Mouse (Mus musculus) adrenal gland, postnatal 25 days (tissue): ENCODE measurements around the gene Cdk14. TPM values are rescaled to one million over a fixed set of nuclear protein-coding genes. Genes with fewer than 3 reads are reported as not detected.
"Not testable (repeated sequence)": the region's sequence is repeated elsewhere in the genome, so short reads cannot be mapped to it uniquely, and the experiment has no call there.

Experiments used
- DNase-seq: peaks from one replicate; pipeline ENCODE4 v3.0.0; 2021; ENCODE audit warnings: mixed read lengths
- total RNA-seq: library from RNA; stranded (reverse); gene quantifications from 2 replicates; pipeline ENCODE4 v1.2.3, GENCODE M21; 2021

Gene Cdk14
- total RNA-seq, 1 experiment from 2014 or later: 8.5 TPM

DNA sequence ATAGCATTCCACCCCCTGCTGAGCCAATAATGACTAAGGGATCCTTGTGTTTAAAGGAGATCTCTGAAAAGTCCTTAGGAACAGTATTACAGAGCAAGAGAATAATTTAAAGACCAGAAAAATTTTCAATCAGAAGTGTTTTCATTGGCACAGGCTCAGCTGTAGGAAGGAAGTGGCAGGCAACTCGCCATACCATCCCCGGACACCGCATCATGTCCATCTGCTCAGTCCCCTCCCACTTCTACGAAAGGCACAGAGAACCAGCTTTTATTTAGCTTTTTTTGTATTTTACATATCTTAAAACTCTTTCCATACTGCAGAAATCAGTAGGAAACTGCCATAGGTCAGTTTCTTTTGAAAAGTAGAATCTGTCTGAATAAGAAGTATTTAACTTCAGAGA is 440.6 kb downstream of the Cdk14 start:
- DNase-seq: no peak

DNA sequence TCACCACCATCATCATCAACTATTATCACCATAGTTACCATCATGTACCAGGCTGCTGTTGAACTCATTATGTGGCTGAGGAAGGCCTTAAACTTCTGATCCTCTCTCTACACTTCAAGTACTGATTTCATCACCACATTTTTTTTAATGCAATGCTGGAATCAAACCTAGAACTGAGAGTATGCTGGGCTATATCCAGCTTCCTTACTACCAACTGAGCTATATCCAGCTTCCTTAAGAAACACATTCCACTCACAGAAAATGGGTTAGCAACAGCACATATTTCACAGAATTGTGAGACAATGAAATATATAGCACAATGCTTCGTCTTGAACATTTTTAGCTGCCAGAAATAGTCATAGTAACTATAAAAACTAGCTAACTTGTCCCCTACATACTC is 446.7 kb downstream of the Cdk14 start:
- DNase-seq: no peak

DNA sequence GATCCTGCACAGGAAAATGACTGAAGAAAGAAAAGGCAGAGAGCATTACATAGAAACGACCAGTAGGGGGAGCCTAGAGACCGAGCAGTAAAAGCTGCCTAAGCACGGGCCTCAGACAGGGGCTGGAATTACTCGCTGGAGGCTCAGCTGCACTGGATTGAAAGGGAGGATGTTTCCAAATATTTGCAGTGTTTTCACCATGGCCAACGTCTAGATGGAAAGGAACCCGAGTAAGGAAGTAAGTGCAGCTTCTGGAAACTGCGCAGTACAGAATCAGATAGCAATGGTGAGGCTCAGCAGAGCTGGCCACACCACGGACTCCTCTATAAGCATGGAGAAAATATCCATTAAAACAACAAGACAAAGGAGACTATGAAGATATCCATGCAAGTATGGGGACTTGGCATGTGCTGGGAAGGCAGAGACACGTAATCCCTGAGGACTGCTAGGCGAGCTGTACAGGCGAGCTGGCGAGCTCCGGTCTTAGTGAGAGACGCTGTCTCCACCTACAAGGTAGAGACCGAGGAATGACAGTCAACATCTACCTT is 458.0 kb downstream of the Cdk14 start:
- DNase-seq: peak; percentile 30

DNA sequence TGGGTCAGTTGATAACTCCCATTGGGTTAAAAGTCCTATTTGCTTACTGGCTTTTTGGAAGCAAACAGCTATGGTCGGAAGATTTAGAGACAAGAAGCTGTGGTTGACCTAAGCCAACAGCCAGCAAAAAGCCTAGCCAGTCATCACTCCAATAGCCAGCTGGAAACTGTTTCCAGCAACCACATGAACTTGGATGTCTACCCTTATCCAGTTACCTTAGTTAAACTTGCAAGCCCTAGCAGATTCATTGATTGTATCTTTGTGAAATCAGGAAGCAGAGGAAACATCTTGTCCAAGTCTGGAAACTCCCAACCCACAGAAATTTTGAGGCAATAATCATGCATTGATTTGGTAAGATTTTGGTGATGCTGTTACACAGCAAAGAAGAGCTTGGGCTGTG is 458.5 kb downstream of the Cdk14 start:
- DNase-seq: no peak

DNA sequence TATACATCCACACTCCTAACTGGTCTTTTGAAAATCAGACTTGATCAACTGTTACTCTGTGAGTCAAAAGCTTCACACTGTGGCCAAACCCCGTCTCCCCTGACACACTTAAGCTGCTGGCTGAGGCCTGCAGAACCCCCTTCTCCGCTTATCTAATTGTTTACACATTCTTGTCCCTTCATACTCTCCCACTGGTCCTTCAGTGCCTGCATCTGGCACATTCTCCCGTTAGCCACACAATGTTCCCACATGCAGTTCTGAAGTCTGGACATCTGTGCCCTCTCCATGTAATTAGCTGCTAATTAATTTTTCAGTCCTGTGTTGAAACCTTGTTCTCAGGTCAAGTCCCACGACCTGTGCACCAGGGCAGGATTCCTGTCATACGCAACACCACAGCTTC is 460.7 kb downstream of the Cdk14 start:
- no peak for DNase-seq

DNA sequence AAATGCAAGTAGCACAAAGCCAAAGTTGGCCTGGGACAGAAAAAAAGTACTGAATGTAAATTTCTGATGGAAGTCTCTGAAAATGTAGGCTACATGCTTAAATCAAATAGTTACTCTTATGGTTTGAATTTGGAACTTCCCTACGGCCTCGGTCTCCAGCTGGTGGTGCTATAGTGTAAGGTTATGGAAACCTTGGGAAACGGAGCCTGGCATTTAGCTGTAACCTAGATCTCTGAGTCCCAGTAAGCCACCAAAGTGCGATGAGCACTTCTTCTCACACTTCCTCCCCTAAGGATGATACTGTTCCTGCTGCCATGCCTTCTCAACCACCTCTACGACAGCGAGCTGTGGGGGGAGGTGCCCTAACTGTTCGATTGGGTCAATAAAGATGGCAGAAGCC is 464.1 kb downstream of the Cdk14 start:
- no peak for DNase-seq

DNA sequence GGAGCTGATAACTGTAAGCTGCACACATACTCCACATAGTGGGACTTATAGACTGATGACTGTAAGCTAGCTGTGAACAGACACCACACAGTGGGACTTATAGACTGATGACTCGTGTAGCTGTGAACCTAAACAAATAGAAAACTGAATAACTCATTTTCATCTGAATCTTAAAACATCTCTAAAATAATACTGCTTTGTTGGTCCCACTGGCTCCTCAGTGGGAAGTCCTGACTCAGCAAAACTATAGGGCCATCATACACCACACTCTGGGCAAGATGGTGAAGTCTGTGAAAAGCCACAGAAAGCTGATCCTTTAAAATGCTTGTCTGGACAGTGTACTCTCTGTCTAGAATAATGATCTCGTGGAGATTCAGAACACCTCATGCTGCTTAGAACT is 464.7 kb downstream of the Cdk14 start:
- DNase-seq: no peak

DNA sequence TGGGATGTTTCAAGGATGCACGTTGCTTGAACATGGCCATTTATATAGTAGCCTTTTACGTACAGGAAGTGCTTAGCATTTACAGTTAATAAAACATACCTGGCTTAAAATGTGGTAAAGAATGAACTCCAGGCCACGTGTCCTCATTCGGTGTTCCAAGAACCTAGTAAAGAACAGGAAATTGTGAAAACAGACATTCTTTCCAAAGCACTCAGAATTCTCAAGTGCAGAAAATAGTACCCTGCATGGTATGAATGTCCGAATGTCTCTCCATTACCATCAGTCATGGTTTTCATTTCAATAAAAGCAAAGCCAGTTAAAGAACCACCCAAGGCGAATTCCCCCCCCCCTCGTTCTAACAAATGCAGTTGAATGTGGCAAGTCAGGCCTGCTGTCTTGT is 470.7 kb downstream of the Cdk14 start:
- no peak for DNase-seq

DNA sequence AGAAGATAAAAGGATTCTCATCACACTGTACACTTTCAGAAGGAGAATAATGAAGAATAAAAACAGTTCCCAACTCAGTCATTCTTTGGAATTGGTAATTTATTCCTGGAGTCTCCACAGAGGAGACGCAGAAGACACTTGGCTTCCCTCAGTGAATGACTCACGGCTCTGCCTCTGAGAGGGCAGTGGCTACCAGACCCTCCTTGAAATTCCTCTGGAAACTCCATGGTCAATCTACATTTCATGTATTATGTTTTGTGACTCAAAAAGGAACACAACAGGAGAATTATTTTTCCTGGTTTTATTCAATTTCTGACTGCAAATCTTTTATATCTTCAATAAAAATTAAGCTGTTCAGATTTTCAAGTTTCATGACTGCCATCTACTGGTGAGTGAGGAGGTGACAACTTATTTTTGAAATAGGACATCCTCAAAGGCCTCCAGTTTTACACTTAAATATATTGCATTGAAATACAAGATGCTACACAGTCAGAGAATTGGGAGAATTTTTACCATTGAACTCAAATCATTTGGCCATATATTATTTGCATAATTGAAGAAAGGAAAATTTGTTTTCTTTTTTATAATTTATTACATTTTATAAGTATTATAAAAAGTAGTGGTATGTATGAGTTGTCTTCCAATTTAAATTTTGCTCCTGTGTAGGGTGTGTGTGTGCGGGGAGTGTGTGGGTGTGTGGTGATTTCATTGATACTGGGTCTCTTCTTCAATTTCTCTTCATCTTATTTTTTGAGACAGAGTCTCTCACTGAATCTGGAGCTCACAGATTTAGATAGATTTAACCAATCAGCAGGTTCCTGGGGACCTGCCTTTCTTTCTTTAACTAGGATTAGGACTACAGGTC is 471.8 kb downstream of the Cdk14 start:
- DNase-seq: no peak

DNA sequence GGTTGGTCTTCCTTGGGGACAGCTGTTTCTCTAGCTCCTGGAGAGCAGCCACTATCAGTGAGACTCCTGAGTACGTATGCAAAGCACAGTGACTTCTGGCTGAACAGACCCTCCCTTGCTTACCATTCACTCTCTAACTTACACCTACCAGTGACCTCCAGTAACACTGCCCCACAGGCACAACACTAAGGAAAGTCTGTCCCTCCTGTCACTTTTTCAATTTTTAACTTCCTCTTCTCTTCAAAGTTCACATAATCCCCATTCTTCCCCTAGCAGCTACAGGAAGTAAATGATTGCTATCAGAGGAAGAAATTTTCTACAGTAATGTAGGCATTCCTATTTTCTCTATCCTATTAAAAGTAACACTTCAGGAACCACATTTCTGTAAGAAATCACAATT is 485.0 kb downstream of the Cdk14 start:
- DNase-seq: no peak

DNA sequence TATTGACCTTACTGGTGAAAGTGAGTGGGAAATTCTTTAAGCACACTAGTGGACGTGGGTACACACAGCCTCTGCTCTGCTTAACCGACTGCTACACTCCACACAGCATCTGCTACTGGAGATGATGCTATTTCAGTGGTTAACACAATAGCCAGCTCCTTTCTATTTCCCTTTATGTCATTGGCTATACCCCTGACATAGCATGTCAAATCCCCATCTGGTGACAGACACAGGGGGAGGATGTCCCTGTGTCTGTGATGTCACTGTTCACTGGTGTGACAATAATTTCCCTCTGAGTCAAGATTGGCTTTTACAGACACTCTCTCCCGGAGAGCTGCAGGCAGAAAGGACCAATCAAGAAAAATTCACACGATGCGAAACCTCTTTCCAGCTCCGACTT is 485.6 kb downstream of the Cdk14 start:
- no peak for DNase-seq

DNA sequence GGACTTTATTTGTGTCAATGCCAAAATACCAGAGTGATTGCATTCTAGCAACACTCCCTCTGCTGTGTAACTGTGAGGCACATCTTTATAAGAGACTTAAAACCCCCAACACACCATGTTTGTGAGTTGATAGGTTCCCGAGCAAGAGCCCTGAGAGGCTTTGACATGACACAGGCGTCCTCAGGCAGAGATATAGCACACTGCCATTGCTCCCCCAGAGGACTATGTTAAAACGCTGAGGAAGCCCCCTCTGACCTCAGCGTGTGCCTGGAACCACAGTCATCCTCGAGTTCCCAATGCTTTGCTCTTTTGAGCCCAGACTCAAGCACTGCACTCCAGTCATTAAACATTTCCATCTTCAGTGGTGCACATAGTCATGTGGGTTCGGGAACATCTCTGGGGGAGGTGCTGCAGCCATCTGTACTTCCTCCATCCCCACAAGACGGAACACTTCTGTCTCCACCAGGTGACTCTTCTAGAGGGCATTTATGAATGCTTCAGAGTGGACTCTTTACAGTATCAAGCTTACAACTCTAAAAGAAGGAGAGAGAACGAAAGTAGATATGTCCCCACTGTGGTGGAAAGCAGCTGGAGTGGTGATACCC is 488.5 kb downstream of the Cdk14 start:
- no peak for DNase-seq

DNA sequence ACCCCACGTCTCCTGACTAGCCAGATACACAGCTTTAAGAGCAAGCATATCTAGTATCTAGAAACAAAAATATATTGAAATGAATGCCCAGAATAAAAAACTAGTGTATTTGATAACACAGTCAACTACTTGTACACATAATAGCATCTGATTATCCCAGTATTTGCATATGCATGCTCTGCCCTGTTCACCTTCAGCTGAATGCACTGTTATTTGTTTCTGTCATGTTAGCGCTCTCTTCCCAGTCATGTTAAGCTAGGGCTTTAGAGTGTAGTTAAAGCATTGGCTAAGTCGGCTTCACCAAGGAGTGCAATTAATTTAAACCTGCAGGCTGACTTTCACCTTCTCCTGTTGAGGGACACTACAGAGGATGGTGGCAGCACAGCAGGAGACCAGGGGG is 490.5 kb downstream of the Cdk14 start:
- DNase-seq: no peak

DNA sequence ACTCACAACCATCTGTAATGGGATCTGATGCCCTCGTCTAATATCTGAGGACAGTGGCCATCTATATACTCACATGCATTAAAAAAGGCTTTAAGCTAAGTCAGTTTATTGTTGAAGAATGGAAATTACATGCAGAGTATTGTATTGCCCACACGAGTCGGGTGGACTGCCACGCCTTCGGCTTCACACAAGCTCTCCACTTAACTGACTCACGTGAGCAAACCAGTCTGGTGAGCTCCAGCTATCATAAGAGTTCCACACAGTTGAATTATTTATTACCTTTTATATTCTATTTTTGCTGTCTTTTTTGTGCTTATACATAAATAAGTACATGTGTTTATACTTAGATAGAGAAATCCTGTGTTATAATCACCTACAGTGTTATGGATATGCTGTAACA is 495.2 kb downstream of the Cdk14 start:
- DNase-seq: no peak

DNA sequence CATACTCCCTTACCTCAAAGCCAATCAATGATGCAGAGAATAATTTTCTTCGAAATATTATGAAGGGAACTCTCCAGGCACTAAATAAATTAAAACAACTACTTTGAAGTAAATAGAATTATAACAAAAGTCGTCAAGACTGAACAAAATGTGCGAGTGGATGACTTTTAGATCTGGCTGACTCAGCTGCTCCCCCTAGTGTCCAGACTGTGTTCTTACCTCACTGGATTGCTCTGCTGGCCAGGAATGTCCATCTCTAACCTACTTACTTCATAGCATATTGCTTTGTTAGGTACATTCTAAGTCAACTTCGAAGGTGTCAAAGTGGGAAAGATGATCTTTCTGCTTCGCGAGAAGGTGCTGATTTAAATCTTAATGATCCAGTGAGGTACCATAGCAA is 501.7 kb downstream of the Cdk14 start:
- DNase-seq: peak; percentile 53

DNA sequence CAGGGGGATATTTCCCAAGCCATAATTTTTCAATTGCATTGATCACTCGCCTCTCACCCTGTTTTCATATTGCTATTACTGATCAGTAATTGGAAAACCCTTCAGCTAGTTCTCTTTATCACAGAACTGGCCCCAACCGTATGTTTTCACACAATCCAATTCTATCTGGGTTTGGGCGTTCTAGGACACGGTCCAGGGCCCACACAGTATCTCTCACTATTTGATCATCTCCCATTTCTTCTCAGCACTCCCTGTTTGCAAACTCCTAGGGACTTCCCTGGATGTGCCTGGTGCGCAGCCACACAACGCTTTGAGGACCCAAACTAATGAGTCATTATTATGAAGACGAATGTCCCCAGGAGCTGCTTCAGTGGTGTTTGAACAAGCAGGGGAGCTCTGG is 502.4 kb downstream of the Cdk14 start:
- no peak for DNase-seq

DNA sequence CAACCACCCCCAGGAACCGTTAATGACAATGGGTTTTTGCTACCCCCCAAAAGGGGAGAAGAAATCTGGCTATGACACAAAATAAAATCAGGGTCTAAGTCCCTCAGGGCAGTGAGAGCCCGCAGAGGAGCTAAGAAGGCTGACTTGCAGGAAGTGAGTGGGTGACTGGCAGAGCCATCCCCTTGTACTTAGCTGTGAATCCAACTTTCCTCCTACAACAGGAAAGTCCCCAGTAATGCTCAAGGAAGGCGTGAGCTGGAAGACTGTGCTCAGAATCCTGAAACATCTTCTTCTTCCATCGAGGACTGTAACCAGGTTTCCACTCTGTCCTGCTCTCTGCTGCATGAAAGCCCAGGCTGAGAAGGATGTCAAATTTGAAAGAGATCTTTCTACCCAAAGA is 502.8 kb downstream of the Cdk14 start:
- DNase-seq: no peak

DNA sequence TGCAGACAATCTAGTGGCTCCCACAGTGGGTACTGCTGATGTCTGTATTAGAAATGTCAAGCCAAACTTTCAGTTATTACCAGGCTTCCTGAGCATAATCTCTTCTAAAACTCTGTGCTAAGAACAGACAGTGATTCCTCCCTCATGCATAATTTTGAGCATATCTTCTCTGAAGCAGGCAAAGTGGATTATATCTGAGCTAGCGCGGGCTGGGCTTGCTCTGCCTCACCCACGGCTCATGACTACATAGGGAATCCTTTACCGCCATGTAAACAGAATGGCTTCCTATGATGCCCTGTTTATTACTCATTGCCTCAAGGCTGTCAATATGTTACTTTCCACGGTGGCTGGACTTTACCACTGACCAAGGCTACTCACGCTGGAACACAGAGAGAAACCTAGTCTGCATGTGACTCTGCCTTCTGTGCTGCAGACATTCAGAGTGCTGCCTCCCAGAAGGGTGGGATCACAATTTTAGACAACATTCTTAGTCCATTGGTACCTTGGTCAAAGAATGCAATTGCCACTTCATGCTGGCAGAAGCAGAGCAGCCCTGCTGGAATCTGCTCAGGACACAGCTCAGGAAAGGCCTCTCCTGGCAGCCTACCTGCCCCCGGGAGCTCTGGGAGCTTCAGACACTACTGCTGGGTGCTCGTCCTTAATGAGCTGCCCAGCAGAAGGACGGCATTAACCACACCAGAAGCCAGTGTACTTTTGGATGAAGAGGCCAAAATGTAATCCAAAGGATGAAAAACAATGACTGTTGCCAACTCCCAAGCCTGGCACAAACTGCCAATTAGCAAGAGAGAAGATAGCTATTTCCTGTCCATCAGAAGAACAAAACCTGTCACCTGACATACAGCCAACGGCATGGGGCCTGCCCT is 503.5 kb downstream of the Cdk14 start:
- no peak for DNase-seq

DNA sequence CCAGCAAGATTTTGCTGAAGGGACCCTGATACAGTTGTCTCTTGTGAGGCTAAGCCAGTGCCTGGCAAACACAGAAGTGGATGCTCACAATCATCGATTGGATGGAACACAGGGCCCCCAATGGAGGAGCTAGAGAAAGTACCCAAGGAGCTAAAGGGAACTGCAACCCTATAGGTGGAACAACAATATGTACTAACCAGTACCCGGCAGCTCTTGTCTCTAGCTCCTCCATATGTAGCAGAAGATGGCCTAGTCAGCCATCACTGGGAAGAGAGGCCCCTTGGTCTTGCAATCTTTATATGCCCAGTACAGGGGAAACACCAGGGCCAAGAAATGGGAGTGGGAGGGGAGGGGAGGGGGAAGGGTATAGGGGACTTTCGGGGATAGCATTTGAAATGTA is 515.2 kb downstream of the Cdk14 start:
- DNase-seq: not testable (repeated sequence)

DNA sequence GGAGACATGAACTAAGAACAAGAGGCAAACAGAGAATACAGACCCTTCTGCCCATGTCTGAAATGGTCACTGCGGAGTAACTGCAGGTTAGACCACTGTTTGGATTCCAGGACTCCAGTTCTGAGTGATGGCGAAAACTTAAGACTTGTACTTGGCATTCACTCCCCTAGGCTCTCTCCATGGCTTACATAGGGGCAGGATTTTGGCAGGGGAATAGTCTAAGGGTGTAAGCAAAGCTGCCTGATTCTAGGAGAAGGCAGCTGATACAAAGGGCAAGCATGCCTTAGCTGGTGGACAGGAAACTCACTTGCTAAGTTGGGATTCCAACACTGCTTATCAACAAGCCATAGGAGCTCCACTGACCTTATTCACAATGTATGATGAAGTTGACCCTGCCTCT is 521.9 kb downstream of the Cdk14 start:
- DNase-seq: no peak

DNA sequence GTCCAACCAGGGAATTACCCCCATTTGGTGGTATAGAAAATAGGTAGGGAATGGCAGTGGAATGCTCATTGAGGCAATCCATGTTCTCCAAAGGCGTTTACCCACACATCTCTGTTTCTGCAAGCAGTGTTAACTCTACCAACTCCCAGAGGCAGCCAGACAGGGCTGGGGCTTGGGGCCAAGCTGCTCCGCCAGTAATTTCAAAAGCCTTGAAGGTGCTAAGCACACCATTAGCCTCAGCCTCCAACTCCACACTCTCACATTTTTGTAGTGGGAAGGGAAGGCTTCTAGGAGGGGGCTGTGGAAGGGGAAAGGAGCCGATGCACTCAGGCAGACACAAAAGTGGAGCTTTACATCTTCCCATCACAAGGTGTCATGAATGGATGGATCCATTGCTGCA is 525.1 kb downstream of the Cdk14 start:
- no peak for DNase-seq

DNA sequence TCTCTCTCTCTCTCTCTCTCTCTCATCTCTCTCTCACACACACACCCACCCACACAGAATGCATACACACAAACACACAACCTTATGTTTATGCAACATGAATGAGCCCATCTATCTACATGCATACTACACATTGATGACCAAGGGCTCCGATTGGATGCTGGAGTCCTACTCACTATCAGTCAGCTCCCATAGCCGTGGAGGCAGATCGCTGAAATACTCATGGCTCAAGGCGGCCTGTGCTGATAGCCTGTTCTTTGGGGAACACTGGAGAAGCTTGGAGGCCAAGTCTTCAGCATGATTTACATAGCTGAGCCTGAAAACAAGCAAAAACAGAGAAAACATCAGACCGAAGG is 526.3 kb downstream of the Cdk14 start:
- no peak for DNase-seq
